Mouse (Mus musculus): ENCODE measurements around the gene Myom3.

- no peak for TF ChIP-seq CTCF (IDR thresholded peaks at IDR 0.05; ENCODE audit: insufficient read depth, low read depth, low read length)
- TF ChIP-seq POLR2A (IDR thresholded peaks at IDR 0.05; ENCODE audit: insufficient read depth, low read depth, low read length) = no peak
These were observed 36.8 kb upstream of the Myom3 start for GRCm38 (mm10) chr4:135722540-135723290.
